Mouse (Mus musculus) kidney, postnatal 14 days (tissue): ENCODE data around the gene Sp7.

ENCODE experiments used
- DNase-seq: peaks from one replicate; pipeline ENCODE4 v3.0.0; 2022; ENCODE audit warnings: mixed read lengths

The Sp7 gene

DNA sequence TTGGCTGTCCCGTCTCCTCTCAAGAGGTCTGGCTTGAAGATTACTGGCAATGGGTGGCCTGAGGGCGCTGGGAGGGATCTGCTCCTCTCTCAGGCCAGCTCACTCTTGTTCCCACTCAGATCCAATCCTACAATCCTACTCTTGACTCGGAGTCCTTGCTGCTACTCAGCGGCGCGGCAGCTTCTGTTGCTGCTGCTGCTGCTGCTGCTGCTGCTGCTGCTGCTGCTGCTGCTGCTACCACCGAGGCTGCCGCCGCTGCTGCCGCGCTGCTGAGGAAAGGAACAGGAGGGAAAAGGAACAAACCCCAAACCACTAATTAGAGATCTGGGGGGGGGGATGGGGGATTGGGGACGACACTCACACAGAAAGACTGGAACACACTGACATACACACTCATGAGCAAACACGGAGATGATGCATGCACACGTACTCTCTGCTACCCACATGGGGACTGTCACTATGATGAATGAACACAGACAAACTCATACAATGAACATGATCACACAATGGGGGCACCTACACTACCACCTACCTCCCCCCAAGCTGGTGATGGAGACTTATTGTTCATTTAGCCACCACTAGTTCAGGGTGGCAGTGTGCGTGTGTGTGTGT, at the start of gene Sp7:
Sp7 (minus strand) TSS at position 450 of the 612 bp plus-strand sequence.
- no peak for DNase-seq

DNA sequence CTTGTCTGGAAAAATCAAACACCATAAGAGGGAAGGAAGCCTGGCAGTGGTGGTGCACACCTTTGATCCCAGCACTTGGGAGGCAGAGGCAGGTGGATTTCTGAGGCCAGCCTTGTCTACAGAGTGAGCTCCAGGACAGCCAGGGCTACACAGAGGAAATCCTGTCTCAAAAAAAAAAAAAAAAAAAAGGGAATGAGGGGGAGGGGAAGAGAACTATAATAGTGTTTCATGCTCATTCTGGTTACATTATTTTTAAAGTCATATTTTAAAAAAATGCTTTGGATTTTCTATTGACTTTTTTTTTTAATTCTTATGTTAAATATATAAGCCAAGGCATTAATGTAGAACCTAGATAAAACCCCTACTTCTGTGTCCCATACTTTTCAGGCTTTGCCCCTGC, 46.7 kb upstream of the Sp7 start:
- no peak for DNase-seq

DNA sequence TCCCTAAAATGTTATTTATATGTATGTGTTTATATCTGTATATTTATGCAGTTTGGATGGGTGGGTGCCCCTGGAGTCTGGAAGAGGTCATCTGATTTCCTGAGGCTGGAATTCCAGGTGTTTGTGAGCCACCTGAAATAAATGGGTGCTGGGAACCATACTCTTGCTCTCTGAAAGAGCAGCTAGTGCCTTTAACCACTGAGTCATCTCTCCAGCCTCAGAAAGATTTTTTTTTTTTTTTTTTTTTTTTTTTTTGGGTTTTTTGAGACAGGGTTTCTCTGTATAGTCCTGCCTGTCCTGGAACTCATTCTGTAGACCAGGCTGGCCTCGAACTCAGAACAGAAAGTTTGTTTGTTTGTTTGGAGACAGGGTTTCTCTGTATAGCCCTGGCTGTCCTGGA, 44.1 kb upstream of the Sp7 start:
- DNase-seq = no peak

DNA sequence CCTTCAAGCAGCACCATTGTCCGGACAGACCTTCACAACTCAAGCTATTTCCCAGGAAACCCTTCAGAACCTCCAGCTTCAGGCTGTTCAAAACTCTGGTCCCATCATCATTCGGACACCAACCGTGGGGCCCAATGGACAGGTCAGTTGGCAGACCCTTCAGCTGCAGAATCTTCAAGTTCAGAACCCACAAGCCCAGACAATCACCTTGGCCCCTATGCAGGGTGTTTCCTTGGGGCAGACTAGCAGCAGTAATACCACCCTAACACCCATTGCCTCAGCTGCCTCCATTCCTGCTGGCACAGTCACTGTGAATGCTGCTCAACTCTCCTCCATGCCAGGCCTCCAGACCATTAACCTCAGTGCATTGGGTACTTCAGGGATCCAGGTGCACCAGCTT, 42.3 kb upstream of the Sp7 start:
- no peak for DNase-seq

DNA sequence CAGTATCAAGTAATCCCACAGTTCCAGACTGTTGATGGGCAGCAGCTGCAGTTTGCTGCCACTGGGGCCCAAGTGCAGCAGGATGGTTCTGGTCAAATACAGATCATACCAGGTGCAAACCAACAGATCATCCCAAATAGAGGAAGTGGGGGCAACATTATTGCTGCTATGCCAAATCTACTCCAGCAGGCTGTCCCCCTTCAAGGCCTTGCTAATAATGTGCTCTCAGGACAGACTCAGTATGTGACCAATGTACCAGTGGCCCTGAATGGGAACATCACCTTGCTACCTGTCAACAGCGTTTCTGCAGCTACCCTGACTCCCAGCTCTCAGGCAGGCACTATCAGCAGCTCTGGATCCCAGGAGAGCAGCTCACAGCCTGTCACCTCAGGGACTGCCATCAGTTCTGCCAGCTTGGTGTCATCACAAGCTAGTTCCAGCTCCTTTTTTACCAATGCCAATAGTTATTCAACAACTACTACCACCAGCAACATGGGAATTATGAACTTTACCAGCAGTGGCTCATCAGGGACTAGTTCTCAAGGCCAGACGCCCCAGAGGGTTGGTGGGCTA, 41.7 kb upstream of the Sp7 start:
- no peak for DNase-seq

DNA sequence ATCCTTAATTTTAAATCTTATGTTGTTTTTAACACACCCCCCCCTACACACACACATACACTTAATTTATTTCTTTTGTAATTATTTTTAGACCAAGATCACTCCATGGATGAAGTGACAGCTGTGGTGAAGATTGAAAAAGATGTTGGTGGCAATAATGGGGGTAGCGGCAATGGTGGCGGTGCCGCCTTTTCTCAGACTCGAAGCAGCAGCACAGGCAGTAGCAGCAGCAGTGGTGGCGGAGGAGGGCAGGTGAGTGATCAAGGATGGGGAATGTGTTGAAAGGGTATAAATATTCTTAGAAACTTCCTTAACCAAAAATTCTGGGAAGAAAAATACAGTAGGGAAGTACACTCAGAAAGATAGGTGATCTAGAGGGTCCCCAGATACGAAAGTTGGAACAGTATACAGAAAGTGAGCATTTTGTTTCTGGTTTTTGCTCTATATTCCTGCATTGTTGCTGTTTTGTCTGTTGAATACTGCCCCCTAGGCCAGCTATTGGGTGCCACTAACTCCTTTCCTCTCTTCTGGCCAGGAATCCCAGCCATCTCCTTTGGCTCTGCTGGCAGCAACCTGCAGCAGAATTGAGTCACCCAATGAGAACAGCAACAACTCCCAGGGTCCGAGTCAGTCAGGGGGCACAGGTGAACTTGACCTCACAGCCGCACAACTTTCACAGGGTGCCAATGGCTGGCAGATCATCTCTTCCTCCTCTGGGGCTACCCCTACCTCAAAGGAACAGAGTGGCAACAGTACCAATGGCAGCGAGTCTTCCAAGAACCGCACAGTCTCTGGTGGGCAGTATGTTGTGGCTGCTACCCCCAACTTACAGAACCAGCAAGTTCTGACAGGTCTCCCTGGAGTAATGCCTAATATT, 40.9 kb upstream of the Sp7 start:
- no peak for DNase-seq

DNA sequence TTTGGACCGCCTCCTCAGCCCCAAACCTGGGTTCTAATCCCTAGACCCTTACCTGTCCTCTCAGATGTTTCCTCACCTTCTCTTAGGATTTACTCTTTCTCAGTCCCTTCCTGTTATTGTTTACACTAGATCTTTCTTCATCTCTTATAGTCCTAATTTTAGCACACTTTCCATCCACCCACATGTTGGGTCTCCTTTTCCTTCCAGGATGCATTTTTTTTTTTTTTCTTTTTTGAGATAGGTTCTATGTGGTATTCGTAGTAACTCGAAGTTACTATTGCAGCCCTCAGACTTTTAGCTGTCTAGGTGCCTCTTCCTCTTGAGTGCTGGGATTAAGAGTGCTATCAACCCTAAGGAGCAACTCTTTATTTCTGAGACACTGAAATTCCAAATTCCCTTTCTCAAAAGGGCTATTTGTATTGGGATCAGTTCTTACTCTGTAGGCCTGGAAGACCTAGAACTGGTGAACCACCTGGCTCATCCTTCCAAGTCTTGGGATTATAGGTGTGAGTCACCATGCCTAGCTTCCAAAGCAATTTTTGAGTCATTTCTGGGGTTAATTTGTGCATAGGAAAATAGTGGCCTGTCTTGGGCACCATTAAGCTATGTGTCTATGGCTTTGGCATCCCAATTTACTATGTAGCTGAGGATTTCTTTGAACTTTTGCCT, 40.1 kb upstream of the Sp7 start:
- no peak for DNase-seq

DNA sequence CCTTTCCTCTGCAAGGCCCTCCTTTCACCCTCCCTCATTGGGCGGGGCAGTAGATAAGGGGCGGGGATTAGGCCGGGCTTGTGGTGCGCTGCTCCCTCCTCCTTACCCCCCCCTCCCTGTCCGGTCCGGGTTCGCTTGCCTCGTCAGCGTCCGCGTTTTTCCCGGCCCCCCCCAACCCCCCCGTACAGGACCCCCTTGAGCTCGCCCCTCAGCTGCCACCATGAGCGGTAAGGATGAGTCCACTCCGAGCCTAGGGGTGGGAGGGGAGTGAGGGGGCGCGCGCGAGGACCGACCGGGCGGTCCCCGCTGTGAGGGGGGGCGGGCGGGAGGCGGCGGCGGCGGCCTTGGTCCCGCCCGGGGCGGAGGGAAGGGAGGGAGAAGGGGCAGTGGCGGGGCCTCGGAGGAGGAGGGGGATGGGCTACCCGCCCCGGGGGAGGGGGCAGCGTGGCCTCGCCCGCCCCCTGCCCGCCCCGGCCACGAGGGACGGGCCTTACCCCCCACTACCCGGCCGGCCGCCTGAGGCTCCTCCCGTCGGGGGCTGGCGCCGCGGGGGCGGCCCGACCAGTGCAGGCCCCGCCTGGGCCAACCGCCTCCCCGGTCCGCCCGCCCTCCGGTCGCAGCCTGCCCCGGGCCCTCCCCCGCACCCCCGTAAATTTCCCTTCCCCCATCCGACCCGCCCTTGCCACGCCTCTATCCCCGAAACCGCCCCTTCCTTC, 39.4 kb upstream of the Sp7 start:
- DNase-seq = peak; percentile 94

DNA sequence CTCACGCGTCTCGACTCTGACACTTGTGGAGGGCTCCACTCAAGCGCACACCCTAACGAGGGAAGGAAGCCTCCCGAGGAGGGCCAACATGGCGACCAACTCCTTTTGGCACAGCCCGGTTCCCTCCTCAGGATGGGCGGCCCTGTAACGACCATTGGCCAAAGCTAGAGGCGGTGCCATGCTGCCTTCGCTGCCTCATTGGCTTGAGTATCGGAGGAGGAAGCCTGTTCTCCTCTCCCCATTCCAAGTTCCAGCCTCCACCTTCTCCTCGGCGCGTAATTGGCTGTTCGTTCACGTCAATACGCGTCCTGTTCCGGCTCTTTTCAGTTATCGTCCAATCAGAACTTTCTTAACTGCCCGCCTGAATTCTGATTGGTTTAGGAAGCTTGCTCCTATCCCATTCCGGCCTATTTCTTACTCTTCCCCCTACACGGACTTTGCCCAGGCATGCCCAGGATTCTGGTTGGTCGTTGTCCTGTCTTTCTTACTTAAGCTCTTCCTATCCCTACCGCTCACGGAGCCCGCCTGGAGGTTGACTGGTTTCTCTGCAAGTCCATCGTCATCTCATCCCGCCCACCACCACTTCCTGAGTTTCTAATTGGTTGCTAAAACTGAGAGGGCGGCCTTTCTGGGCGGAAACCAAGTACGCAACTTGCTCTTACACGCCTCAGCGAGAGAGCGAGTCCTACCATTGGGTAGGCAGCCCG, 38.7 kb upstream of the Sp7 start, which contains the start of gene Sp1:
Sp1 (plus strand) TSS at position 655 of the 707 bp plus-strand sequence.
- peak; percentile 99 for DNase-seq

DNA sequence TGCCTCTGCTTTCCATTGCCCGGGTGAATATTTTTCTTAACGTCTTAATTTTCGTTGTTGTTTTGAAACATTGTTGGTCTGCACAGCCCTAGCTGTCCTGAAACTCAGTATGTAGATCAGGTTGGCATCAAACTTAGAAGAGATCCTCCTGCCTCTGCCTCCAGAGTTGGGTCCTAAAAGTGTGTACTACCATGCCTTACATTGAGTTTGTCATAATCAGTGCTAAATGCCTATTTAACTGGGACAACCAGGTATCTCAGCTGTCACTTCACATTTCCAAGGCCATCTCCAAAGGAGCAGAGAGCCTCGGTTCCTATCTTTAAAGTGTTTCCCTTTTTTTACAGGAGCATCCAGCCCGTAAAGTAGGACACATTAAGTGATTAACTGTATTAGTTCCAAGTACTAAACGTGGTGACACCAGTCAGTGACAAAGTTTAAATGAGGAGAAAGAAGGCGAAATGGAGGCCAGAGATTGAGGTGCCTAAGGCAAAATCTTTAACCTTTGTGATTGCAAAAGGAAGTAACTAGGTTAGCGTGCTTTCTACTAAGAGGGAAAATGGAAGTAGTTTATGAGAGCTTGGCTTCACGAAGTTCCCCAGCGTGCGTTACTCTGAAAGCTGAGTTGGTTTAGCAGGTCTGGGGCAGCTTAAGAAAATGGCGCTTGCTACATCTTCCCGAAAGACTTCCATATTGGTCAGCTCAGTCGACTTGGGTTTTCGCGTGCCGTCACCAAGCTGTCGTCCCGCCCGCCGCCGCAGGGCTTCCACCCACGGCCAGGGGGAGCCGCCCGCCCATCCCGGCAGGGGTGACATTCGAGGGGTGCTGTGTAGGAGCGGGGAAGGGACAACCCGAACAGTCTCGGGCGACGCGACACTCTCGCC, 37.9 kb upstream of the Sp7 start:
- DNase-seq = no peak

DNA sequence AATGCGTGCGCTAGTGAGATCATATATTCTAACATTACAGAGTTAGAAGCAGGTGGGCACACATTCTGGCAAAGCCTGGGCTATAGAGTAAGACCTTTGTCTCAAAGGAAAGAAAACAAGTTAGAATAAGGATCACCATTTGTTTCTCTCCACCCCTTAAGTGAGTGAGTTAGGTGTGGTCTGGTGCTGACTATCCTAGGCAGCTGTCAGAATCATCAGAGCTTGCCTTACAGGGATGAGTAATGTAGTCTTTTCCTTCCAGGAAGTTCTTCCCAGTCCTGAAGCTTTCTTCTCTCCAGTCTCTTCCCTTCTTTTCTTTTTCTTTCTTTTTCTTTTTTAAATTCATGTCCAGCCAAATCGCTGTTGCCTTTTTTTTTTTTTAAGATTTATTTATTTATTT, 35.2 kb upstream of the Sp7 start:
- DNase-seq = no peak

DNA sequence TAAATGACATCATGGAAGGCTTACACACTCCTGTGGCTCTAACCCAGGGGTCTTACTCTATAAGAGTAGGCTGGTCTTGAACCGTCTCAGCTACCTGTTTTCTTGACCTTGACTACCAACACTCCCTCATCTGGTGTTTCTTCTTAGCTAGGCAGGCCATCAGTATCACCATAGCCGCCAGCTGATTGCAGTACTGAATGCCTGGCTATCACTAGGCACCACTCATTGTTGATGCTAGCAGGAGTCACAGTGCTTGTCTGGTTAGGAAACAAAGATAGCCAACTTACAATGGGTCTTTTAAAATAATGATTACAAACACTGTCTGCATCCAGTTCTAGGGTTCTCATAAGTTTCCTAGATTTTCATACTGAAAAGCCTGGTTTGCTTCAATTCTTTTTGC, 34.3 kb upstream of the Sp7 start:
- no peak for DNase-seq

DNA sequence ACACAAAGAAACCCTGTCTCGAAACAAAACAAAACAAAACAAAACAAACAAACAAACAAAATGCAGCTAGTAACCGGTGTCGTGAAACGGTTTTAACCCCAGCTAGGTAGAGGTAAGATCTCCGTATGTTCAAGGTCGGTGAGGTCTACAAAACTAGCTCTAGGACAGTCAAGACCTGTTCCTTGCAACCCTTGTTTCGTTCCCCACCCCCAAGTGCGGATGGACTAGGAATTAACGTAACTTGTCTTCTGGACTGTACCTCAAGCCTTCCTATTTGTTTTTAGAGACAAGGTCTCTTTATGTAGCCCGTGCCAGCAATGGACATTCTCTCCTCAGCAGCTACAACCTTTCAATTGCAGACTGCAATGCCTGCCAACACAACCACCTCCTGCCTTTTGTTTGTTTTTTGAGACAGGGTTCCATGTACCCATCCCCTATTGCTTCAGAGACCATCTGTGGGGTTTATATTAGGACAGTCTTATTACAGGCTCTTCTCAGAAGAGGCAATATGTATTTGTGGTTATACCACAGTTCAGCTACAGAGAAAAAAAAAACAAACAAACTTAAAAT, 33.6 kb upstream of the Sp7 start:
- no peak for DNase-seq

DNA sequence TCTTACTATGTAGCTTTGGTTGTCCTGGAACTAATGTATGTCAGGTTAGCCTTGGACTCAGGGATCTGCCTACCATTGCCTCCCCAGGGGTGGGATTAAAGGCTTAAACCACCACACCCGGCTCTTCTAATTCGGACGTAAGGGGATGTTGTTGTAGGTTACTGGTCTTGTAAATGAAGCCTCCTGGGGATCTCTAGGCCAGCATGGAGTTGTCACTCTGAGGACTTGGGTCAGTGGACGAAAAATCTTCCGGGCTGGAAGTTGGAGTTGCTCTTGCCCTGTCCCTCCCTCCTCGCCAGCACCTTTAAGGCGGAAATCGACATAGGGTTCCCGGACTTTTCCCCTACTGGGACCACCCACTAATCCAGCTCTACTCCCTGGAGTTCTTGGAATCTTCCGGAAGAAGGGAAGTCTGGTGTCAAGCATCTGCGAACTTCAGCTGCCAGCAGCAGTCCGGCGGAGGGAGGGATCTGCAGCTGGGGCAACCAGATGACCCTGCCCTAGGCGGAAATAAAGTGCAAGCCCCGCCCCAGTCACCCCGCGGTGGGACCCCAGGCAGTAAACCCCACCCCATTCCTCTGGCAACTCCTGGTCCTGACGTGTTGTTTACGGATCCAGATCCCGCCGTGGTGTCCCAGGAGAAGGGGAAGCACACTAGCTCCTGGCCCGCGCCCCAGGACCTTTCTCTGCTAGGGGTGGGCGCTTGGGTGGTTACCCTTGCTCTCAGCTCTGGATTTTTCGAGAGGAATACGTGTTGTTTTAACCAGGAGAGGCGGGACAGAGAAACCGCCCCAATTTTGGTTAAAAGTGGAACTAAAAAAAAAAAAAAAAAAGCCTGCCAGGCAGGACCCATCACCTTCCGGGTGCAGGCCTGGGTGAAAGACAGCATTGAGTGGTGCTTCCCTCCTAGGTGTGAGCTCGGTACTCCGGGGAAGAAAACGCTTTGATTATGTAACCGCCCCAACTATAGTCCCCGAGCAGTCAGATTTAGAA, 32.5 kb upstream of the Sp7 start:
- DNase-seq = peak; percentile 96

DNA sequence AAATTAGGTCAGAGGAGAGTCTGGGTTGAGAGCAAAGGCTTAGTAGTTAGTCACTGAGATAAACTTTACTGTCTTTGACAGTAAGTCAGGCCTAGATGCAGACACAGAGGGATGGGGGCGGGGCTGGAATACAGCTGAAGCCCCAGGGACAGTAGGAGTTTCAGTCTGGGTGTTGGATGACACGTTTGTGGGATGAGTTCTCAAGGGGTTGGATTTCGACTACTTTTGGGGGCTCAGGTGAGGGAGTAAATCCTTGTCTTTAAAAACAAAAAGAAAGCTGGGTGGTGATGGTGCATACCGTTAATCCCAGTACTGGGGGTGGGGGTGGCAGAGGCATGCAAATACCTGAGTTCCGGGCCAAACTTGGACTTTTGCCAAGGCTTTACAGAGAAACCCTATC, 31.6 kb upstream of the Sp7 start:
- no peak for DNase-seq

DNA sequence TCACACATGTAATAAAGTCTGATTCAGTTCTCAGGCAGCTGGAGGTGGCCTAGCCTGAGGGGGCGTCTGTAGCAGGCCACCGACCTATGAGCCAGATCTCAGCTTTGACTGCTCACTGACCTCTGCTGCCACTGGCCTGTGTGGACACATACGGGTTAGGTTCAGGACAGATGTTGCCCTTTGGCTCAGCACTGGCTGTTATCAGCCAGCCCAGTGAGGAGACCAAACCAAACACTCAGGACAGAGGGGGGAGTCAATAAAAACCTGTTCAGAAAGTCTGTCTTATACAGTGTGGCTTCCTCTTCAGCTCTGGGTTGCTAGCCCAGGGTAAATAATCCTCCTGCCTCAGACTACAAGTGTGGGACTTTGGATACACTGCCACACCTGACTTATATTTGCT, 28.1 kb upstream of the Sp7 start:
- no peak for DNase-seq

DNA sequence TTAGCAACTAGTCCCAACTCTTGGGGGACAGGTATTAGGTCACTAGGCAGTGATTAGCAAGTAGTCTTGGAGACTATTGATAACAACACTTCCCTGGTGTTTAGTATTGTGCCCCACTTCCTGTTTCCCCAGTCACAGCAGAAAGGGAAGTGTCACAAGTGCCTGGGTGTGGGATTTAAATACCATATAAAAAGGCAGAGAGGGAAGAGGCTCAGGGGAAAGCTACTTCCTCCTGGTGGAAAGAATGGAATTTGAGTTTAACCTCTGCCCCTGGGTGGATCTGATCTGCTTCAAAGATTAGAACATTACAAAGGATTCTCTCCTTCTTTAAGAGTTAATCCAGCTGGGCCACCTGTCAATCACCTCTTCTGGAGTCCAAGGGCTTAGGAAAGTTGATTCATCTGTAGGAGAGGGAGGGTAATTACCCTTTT, 26.6 kb upstream of the Sp7 start:
- no peak for DNase-seq

DNA sequence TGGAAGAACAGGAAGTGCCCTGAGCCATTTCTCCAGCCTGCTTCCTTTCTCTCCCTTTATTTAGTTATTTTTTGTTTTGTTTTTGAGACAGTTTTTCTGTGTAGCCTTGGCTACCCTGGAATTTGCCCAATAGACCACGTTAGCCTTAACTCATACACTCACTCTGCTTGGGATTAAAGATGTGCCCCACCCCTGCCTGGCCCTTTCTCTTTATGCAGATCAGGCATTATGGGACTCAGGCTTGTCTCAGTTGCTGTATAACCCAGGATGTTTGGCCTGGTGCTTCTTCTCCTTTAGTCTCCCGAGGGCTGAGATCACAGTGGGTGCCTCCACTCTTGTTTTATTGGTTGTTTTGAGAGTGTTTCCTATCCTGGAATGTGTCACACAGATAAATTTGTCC, 25.5 kb upstream of the Sp7 start:
- no peak for DNase-seq

DNA sequence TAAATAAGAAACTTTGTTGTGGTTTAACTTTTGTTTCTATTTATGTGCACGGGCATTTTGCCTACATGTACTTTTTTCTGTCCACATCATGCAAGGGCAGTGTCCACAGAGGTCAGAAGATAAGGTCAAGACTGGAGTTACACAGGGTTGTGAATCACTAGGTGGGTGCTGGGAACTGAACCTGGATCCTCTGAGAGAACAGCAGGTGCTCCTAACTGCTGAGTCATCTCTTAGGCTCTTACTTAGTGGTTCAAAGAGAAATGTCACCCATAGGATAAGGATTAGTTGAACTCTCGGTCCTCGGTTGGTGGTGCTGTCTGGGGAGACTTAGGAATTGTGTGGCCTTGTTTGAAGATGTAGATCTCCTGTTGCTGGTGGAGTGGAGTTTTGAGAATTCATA, 22.0 kb upstream of the Sp7 start:
- DNase-seq = no peak

DNA sequence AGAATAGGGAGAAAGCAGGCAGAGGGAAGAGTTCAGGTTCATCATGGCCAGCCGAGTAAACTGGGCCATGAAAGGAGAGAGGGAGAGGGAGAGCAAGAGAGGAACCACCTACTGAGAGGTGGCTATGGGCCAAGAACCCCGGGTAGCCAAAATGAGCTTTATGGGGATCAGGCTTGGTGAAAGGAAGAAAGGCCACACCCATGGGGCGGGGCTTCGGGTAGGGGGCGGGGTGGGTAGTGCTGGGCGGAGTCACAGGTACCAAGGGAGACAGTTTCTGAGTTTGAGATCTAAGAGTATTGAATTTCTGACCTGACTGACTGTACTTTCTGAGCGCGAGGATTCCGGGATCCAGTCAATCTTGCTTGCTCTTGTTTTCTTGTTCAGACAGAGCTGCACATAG, 19.7 kb upstream of the Sp7 start:
- no peak for DNase-seq
